Mouse (Mus musculus) left cerebral cortex, postnatal 25 days (tissue): Measurements from ENCODE around the gene Acad10. TPM values are rescaled to one million over a fixed set of nuclear protein-coding genes. Genes with fewer than 3 reads are reported as not detected.
"Not testable (repeated sequence)": the region's sequence is repeated elsewhere in the genome, so short reads cannot be mapped to it uniquely, and the experiment has no call there.

Source experiments
- DNase-seq, 2 experiments: peaks; one replicate each; pipeline ENCODE4 v3.0.0; 2022; ENCODE audit warnings: low spot score in 2 of 2, mixed read lengths in 1 of 2
- intact Hi-C: fragments of 180-260 bp; cut with DNase I; formaldehyde crosslinking; loops from one replicate; pipeline ENCODE4 v1.15.1; 2025
- total RNA-seq, 2 experiments: library from RNA; stranded (reverse); gene quantifications; 2 replicates each; pipeline ENCODE4 v1.2.3; 2021

Acad10 gene
- total RNA-seq, 2 experiments from 2014 or later, result 3.0 to 4.1 TPM

GRCm38 (mm10) chr5:121603815-121604214 lies 56.5 kb downstream of the Acad10 start:
- not testable (repeated sequence) for DNase-seq

GRCm38 (mm10) chr5:121601547-121602299 lies 58.6 kb downstream of the Acad10 start:
- intact Hi-C loops, result loop anchor here (1.0 to 2.0 kb wide), 2 partner anchors 37 to 55 kb away; no protein-coding TSS in a partner anchor
- DNase-seq, result peak; percentile 83 to 92

More at GRCm38 (mm10) chr5:121603815-121604214, 56.5 kb downstream of the Acad10 start:
- intact Hi-C loops, result loop anchor here (2.0 kb wide), 1 partner anchor 57 kb away; no protein-coding TSS in a partner anchor

GRCm38 (mm10) chr5:121598871-121599610 lies 61.3 kb downstream of the Acad10 start:
- intact Hi-C loops, result no loop called here
- no peak for DNase-seq

DNA sequence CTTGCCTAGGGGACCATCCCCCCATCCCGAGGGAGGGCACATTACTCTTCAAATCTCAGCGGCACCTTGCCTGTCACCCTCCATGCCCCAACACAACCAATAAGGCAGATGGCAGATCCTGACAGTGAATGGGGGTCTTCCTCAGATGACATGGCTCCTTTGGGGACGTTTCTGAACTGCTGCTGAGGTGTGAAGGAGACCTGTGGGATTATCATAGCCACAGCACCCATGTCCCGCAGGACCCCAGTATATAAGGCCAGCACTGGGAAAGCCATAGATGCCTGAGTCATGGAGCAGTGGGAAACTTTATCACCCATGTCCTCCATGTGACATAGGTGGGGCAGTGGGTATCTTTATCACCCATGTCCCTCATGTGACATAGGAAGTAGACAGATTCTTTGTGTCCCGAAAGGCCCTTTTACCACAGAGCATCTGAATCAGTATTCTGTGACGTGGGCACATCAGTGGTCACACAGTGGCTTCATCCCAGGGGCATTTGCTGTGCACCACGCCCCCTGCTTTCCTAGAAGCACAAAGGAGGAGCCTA lies 62.2 kb downstream of the Acad10 start:
- intact Hi-C loops, result no loop called here
- no peak for DNase-seq

DNA sequence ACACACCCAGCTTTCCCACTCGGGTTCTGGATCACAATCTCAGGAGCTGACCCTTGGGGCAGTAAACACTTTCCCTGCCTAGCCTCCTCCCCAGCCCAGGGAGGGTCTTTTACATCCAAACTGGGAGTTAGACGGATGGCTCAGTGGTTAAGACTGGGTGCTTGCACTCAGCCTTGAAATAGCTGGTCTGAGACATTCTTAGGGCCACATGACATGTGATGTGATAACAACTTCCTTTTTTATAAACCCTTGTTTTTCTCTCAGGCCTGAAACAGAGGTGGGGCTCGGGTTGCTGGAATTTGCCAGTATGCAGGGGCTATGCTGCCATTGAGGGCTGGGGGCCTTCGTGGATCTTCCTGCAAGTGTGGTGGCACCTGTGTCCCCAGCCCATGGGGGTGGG lies 63.0 kb downstream of the Acad10 start:
- DNase-seq, result no peak
- intact Hi-C loops, result no loop called here

- intact Hi-C loops, result no loop called here
- no peak for DNase-seq
Observed at GRCm38 (mm10) chr5:121596226-121596625, 64.1 kb downstream of the Acad10 start.

DNA sequence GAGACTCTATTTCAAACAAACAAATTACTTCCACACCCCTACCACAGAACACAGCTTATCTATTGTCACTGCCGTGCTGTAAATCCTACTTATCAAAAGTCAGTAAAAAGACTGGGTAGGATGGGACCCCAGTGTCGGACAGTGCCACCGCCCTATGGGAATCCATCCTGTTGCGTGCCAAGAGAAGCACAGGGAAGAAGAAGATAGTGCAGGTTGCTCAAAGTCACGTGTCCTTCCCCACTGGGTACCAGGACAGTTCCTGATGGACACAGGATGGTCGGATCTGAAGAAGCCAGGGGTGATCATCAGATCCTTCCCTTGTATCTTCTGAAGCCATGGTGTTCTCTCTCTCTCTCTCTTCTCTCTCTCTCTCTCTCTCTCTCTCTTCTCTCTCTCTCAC lies 64.6 kb downstream of the Acad10 start:
- intact Hi-C loops, result no loop called here

GRCm38 (mm10) chr5:121594714-121595313 lies 65.5 kb downstream of the Acad10 start:
- intact Hi-C loops, result no loop called here
- no peak for DNase-seq

More for the DNA sequence above, 64.6 kb downstream of the Acad10 start:
- no peak for DNase-seq

DNA sequence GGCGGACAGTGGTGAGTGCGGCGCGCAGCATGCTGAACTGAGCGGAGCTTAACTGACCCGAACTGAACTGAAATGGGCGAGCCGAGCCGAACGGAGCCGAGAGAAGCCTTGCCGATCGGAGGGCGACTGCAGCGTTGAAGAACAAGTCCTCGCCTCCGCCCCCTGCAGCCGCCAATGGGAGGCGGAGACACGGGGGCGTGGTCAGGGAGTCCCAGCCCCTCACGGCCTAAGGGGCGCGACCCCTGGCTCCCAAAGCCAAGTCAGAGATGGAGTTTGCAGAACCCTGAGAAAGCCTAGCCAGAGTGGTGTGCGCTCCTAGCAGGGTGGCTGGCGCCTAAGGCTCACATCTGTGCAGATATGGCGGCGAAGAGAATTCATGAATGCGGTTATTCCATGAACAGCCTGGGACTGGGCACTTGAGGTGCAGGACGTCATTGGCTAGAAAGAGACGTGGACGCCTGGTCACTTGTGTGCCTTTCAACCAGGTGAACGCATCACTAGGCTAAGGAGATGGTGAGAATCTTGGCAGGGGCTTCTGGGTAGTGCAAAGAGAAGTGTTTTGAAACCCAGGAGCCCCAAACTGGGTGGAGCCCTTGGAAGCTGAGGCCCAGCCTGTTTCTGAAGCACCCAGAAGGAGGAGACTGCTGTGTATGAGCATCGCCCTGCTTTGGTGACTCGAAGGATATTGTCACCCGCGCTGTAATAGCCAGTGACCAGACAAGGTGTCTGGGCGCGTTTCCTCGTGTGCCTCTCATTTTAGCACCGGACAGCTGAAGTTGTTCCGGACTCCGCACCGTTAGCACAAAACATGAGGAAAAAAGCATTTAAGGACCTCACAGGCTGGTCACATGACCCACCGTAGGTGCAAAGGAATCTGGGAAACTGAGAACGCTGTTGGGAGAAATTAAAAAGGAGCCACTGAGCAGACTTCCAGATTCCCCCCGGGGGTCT lies 66.6 kb downstream of the Acad10 start, which contains the start of gene Aldh2:
Gene Aldh2 (minus strand): TSS at position 374 of the 951 bp plus-strand sequence.
- intact Hi-C loops, result no loop called here
- peak; percentile 76 to 77 for DNase-seq

DNA sequence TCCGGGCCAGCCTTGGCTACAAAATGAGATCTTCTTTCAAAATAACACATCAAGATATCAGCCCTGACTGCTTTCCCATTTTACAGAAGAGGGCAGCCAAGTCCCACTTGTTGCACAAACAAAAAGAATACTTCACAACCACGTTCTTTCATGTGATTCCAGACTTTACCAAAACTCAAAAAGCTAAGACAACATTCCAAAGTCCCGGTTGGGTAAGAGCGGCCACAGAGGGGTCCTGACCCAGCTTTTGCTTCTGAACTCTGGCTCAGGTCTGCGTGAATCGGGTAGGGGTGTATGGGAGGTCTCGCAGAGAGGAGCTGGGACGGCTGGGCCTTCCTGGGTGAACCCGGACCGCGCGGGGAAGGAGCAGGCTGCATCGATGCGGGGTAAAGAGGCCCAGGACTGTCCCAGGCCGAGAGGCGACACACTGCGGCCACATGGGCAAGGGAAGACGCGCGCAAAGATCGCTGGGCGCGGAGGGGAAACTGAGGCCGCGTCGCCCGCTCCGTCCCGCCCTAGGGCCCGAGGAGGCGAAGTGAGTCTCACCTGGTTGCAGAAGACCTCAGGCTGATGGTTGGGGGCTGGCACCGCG lies 67.4 kb downstream of the Acad10 start:
- no peak for DNase-seq
- intact Hi-C loops, result no loop called here

DNA sequence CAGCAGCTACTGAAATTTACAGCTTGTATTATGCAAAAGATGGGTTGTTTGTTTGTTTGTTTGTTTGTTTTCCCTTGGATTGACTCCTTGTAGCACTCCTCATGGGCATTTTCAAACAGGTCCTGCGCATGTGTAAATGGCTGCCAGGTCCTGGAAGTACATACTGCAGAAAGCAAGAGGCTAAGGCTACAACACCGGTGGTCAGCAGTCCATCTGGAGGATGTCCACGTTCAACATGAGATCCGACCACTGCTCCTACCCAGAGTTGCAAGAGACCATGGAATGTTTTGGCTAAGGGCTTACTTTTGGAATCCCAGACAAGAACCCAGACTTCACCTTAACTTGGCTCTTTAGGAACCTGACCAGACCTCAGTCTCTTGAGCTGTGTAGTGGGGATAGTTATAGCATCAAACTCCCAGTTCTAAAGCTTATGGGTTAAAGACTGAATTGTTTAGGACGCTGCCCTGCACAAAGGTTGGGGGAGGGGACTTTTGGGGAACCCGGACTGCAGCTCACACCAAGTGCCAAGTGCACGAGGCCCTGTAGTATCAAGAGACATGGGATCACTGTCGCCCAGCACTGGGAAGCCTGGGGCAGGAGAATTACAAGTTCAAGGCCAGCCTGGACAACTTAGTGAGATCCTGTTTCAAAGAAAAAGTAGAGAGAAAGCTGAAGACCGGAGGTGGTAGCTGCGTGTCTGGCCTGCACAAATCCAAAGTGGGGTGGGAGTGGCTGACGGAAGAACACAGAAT lies 68.1 kb downstream of the Acad10 start:
- DNase-seq, result no peak
- intact Hi-C loops, result no loop called here

- intact Hi-C loops, result no loop called here
- no peak for DNase-seq
Observed at GRCm38 (mm10) chr5:121591417-121592063, 68.8 kb downstream of the Acad10 start.

DNA sequence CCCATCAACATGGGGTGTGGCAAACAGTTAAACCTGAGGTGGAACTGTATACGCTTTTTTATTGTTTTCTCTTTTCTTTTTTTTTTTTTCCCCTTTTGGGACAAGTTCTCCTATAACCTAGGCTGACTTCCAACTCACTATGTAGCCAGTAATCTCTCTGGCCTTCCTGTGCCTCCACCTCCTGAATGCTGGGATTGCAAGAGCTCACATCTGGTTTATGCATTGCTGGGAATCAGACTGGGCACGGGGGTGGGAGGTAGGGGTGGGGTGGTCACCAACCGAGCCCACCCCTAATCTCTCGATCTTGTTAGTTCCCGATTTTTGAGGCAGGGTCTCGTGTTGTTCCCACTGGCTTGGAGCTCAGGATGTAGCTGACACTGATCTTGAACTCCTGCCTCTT lies 70.4 kb downstream of the Acad10 start:
- intact Hi-C loops, result no loop called here
- no peak for DNase-seq

DNA sequence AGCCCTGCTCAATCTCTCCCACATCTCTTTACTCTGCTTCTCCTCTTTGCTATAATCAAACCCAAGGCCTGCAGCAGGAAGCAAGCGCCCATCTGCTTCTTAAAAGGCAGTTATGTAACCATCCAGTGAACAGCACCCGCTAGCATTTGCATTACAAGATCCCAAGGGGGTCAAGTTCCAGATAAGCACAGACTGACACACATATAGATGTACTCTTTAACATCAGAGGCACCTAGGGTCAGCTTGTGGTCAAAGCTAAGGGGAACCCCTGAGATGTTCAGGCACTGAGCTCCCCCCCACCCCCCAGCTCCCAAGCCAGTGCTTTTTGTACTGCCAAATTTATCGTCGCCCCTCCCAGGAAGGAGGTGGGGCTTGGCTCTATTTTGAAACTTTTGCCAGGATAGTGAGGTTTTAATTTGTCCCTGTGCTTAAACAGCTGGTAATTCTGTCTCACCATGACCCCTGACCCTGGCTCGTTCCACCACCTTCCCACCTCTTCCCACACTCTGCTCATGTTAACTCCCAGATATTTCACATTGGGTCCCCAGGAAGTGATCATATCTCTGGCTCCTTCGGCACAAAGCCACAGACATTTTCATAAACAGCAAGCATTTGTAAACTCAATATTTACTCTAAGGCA lies 73.8 kb downstream of the Acad10 start:
- intact Hi-C loops, result no loop called here
- DNase-seq, result peak; percentile 71 to 90

GRCm38 (mm10) chr5:121585699-121586098 lies 74.6 kb downstream of the Acad10 start:
- intact Hi-C loops, result no loop called here
- DNase-seq, result peak in 1 of 2 experiments; percentile 19

- intact Hi-C loops, result no loop called here
- DNase-seq, result no peak
Observed at GRCm38 (mm10) chr5:121585005-121585404, 75.3 kb downstream of the Acad10 start.
